Mouse (Mus musculus) heart, adult 2 months (tissue): ENCODE results near the gene Nemp1. TPM values are rescaled to one million over a fixed set of nuclear protein-coding genes. Genes with fewer than 3 reads are reported as not detected.

Experiments used
- DNase-seq, 2 experiments: peaks; one replicate each; pipeline ENCODE4 v3.0.0; 2021
- H3K27ac ChIP-seq: fragments of 200-600 bp; 2 replicates; pipeline ENCODE4 v1.8.1; 2022
- H3K27me3 ChIP-seq: fragments of 200-500 bp; 2 replicates; pipeline ENCODE4 v1.6.1; 2012; ENCODE audit warnings: mild to moderate bottlenecking, low read length, inconsistent platforms, mixed read lengths; ENCODE audit not compliant: control insufficient read depth, insufficient read depth
- H3K36me3 ChIP-seq: fragments of 200-500 bp; 2 replicates; pipeline ENCODE4 v1.6.1; 2012; ENCODE audit warnings: low read length, inconsistent platforms; ENCODE audit not compliant: control insufficient read depth, insufficient read depth
- H3K4me1 ChIP-seq: fragments of 200-500 bp; 2 replicates; pipeline ENCODE4 v1.6.1; 2011; ENCODE audit warnings: low read length; ENCODE audit not compliant: control insufficient read depth, insufficient read depth
- H3K4me3 ChIP-seq: fragments of 200-600 bp; 2 replicates; pipeline ENCODE4 v1.8.1; 2022
- H3K79me2 ChIP-seq: fragments of 200-500 bp; replicated peaks from 2 replicates; pipeline ENCODE4 v1.6.1; 2012; ENCODE audit warnings: mild to moderate bottlenecking, inconsistent platforms, low read length, moderate library complexity, mixed read lengths; ENCODE audit not compliant: control insufficient read depth, insufficient read depth
- H3K9ac ChIP-seq: fragments of 200-500 bp; 2 replicates; pipeline ENCODE4 v1.6.1; 2012; ENCODE audit warnings: low read depth, mild to moderate bottlenecking, control low read depth, inconsistent platforms, low read length, mixed read lengths
- CTCF ChIP-seq: fragments of 200-600 bp; IDR thresholded peaks from 2 replicates; pipeline ENCODE4 v1.8.1; 2022; ENCODE audit warnings: antibody characterized with exemption, mild to moderate bottlenecking, moderate library complexity
- EP300 ChIP-seq: fragments of 200-500 bp; IDR thresholded peaks from 2 replicates; pipeline ENCODE4 v1.6.1; 2011; ENCODE audit warnings: low read depth, low read length, control low read depth; ENCODE audit not compliant: insufficient read depth
- POLR2A ChIP-seq: fragments of 200-500 bp; IDR thresholded peaks from 2 replicates; pipeline ENCODE4 v1.6.1; 2011; ENCODE audit warnings: mild to moderate bottlenecking, low read depth, low read length, control low read depth; ENCODE audit not compliant: insufficient read depth
- WGBS: fragments of 180-500 bp; shearing (Covaris S2); methylation state at CpG from one replicate; pipeline ENCODE4 v1.1.7; 2018; 5-methylcytosine and 5-hydroxymethylcytosine counted together
- intact Hi-C: fragments of 180-260 bp; cut with DNase I; formaldehyde crosslinking; loops from one replicate; pipeline ENCODE4 v1.15.1; 2025
- polyA plus RNA-seq: library from polyadenylated mRNA; depleted of rRNA; stranded (reverse); fragments of >200 nt; gene quantifications from 2 replicates; pipeline ENCODE4 v1.2.3, GENCODE M21; 2012
- total RNA-seq, 2 experiments: library from RNA; stranded (reverse); gene quantifications; 2 replicates each; pipeline ENCODE4 v1.2.3; 2021

Gene Nemp1
- total and polyA plus RNA-seq, 3 experiments = 2.2 to 4.2 (median 3.7) TPM

GRCm38 (mm10) chr10:127620406-127621190, 46.1 kb upstream of the Nemp1 start, which contains the start of gene Lrp1:
TSS of gene Lrp1 (minus strand) at chr10:127621148.
- Histone ChIP-seq H3K4me1 (peaks cover 7% of the 10 kb centered on the region), H3K79me2 (no peaks in the 10 kb centered on the region), H3K9ac (peak within 1 kb of the TSS; percentile 79), H3K36me3 (no peaks in the 10 kb centered on the region), H3K27ac (peak within 1 kb of the TSS; percentile 98), H3K4me3 (peak within 1 kb of the TSS; percentile 66), H3K27me3 (no peaks in the 10 kb centered on the region)
- TF ChIP-seq CTCF (no peak), POLR2A (0 out of 2 replicates have a peak, but pooled peaks have one; percentile 47)
- 7% methylated on average over 29 of the region's 32 CpGs for WGBS
- DNase-seq = peak; percentile 61 to 64
- intact Hi-C loops = loop anchor here (2.0 to 5.0 kb wide), 3 partner anchors 20 to 117 kb away; partner anchors contain the start of genes Ndufa4l2 and Zbtb39

DNA sequence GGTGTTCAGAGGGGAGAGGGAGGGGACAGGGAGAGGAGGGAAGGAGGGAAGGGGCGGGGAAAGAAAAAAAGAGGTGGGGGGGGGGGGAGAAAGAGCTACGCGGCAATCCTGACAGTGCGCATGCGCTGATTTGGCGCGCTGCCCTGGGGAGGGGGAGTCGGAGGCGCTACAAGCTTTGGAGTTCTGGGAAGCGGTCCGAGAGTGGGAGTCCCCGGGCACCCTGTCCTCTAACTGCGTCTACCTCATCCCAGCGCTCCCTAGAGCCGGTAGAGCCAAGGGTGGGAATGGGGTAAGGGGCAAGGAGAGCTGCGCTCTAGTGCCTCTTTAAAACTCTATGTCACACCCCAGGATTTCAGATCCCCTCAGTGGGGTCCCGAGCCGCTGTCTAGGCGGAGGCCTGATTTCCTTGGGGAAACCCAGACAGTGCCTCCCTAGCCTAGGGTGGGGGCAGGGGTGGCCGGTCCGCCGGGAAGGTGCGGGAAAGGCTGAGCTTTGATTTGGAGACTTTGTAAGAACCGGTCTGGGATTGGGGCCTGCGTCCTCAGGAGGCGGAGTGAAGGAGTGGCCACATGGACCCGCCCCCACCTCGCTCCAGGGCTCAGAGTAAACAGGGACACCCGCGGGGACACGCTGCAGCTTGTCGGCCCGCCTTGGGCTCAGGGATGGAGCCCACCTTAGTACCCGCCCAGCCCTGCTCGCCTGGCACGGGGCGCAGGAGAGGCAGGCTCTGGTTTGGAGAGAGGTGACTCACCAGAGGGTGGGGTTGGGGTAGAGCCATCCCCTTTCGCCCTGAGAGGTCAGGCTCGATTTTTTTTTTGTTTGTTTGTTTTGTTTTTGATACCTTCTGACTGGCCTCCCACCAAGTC, 45.3 kb upstream of the Nemp1 start:
- Histone ChIP-seq H3K36me3 (no peaks in the 10 kb centered on the region), H3K79me2 (no peaks in the 10 kb centered on the region), H3K9ac (peak overlapping the region; percentile 77), H3K27me3 (no peaks in the 10 kb centered on the region), H3K27ac (peak overlapping the region; percentile 98), H3K4me1 (peaks cover 7% of the 10 kb centered on the region), H3K4me3 (peak overlapping the region; percentile 66)
- peak; percentile 93 to 95 for DNase-seq
- intact Hi-C loops = loop anchor here (2.0 to 5.0 kb wide), 5 partner anchors 21 to 116 kb away; partner anchors contain the start of genes Ndufa4l2 and Zbtb39
- WGBS = under 1% methylated on average over 38 of the region's 39 CpGs
- TF ChIP-seq POLR2A = peak; percentile 90
- no peak for TF ChIP-seq CTCF
- peak; percentile 29; the same call in 1 of the 2 replicates for TF ChIP-seq EP300

DNA sequence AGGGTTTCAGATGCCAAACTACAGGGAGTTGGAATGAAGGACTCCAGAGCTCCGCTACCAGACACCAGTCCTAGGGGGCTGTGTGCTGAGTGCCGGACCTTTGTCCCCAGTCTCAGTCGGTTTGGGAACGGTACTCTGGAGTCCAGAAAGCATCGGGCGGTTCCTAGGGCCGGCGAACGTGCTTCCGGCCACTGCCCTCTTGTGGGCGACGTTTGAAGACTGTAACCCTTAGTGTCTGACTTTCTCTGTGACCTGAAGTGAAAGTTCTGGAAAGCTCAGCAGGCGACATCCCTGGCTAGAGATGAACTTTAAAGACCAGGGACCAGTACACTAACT, 44.7 kb upstream of the Nemp1 start:
- H3K36me3 ChIP-seq = no peaks in the 10 kb centered on the region
- intact Hi-C loops = loop anchor here (2.0 to 5.0 kb wide), 4 partner anchors 45 to 115 kb away; partner anchors contain the start of genes Ndufa4l2 and Zbtb39
- H3K4me3 ChIP-seq = peak overlapping the region; percentile 66
- H3K27me3 ChIP-seq = no peaks in the 10 kb centered on the region
- H3K4me1 ChIP-seq = peaks cover 7% of the 10 kb centered on the region
- peak overlapping the region; percentile 98 for H3K27ac ChIP-seq
- TF ChIP-seq EP300 (0 out of 2 replicates have a peak, but pooled peaks have one; percentile 7), CTCF (peak; percentile 80), POLR2A (no peak; the same call in 1 of the 2 replicates)
- no peaks in the 10 kb centered on the region for H3K79me2 ChIP-seq
- WGBS = under 1% methylated on average over 13 of the region's 13 CpGs
- DNase-seq = peak; percentile 82 to 87
- peak overlapping the region; percentile 67 for H3K9ac ChIP-seq

DNA sequence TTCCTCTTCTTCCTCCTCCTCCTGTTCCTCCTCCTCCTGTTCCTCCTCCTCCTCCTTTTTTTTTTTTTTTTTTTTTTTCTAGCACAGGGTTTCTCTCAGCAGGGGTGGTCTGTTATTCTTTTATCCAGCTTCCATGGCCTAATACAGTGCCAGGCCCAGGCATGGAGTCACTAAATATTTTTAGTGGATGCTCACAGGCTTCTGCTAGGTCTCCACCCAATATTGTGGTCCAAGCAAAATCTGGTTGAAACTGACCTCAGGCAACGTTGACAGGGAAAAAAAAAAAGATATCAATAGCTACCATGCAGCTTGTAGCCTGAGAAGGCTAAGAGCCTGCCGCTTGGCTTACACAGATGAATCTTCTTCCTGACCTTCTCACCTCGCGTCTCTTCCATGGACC, 44.0 kb upstream of the Nemp1 start:
- no peak for DNase-seq
- WGBS = 66% methylated on average over 4 of the region's 4 CpGs
- no peak overlapping the region for H3K9ac ChIP-seq
- no peaks in the 10 kb centered on the region for H3K36me3 ChIP-seq
- peaks cover 5% of the 10 kb centered on the region for H3K4me1 ChIP-seq
- no peak overlapping the region for H3K4me3 ChIP-seq
- no peak for TF ChIP-seq POLR2A
- TF ChIP-seq CTCF = no peak
- no peak for TF ChIP-seq EP300
- H3K79me2 ChIP-seq = no peaks in the 10 kb centered on the region
- intact Hi-C loops = loop anchor here (2.0 to 5.0 kb wide), 4 partner anchors 46 to 115 kb away; partner anchors contain the start of genes Ndufa4l2 and Zbtb39
- H3K27ac ChIP-seq = peak overlapping the region; percentile 98
- H3K27me3 ChIP-seq = no peaks in the 10 kb centered on the region

GRCm38 (mm10) chr10:127623439-127624216, 43.1 kb upstream of the Nemp1 start:
- WGBS = 96% methylated on average over 6 of the region's 6 CpGs
- no peak for DNase-seq
- no peak overlapping the region; the same call in 1 of the 2 replicates for H3K27ac ChIP-seq
- no peak overlapping the region for H3K4me3 ChIP-seq
- peaks cover 3% of the 10 kb centered on the region for H3K4me1 ChIP-seq
- H3K36me3 ChIP-seq = no peaks in the 10 kb centered on the region
- no peak overlapping the region for H3K9ac ChIP-seq
- intact Hi-C loops = loop anchor here (2.0 to 5.0 kb wide), 4 partner anchors 47 to 114 kb away; partner anchors contain the start of genes Ndufa4l2 and Zbtb39
- no peaks in the 10 kb centered on the region for H3K27me3 ChIP-seq
- no peak for TF ChIP-seq POLR2A
- peak; percentile 44 for TF ChIP-seq CTCF
- TF ChIP-seq EP300 = no peak
- no peaks in the 10 kb centered on the region for H3K79me2 ChIP-seq
